Mouse (Mus musculus): ENCODE data around the gene Grin3a.

DNA sequence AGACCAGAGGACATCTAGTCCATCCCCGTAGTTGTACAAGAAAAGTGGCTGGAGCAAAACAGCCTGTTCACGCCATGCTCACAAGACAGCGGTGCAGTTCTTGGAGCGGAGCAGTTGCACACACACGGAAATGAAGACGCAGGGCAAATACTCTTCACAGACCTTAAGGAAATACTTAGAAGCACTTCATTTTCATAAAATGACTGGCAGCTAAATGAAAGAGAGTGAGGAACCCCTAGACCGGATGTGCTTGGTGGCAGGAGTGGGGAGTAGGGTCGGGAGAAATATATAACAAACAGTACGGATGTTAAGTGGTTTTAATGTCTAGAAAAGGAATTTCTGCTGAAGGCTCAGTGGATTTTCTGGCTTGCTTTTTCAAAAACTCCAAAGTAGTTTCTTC is 183.9 kb downstream of the Grin3a start:
- TF ChIP-seq EP300 (IDR thresholded peaks at IDR 0.05; ENCODE audit: low read depth) (no peak), CTCF (IDR thresholded peaks at IDR 0.05; ENCODE audit: low read depth) (no peak)

All from heart, postnatal 0 days (tissue).